13 mouse cellular contexts compared by ENCODE assay signal in genomic region chr13:107575025-107575424, GRCm38 (mm10).
"Had no signal": no experiment of that assay in that cellular context is flagged by ENCODE, and none has a peak within 500 bp of the region (broad histone marks: within the 10 kb centered on the region; RNA-seq: fewer than 3 reads in every experiment).

No protein-coding gene starts in this region.

- H3K9ac ChIP-seq: liver, embryonic 14.5 days; lung, embryonic 14.5 days; midbrain, embryonic 12.5 days; neural tube, embryonic 12.5 days had no signal

- H3K4me1 ChIP-seq: midbrain, embryonic 12.5 days; neural tube, embryonic 12.5 days had no signal

- H3K4me3 ChIP-seq: megakaryocyte, embryonic 14.5 days; midbrain, embryonic 12.5 days; neural tube, embryonic 12.5 days had no signal

- DNase-seq: lung, adult 18-20 months; lung, embryonic 14.5 days; lung, postnatal 10 days; lung, postnatal 36 days; midbrain, embryonic 14.5 days; right cerebral cortex, postnatal 14 days; right cerebral cortex, postnatal 4 days; spleen, adult 18-20 months had no signal

- H3K27me3 ChIP-seq: midbrain, embryonic 12.5 days; neural tube, embryonic 12.5 days had no signal

- H3K4me2 ChIP-seq: lung, embryonic 14.5 days; midbrain, embryonic 12.5 days; neural tube, embryonic 12.5 days had no signal

- H3K27ac ChIP-seq: liver, embryonic 14.5 days; macrophage; midbrain, embryonic 12.5 days; neural tube, embryonic 12.5 days had no signal

- H3K9me3 ChIP-seq: megakaryocyte, embryonic 14.5 days; midbrain, embryonic 12.5 days; neural tube, embryonic 12.5 days had no signal

- H3K36me3 ChIP-seq: midbrain, embryonic 12.5 days; neural tube, embryonic 12.5 days had no signal
